Mouse (Mus musculus) c-Kit-positive CD71-negative TER-119-negative erythroid progenitor cells, embryonic 14.5 days (primary cell): ENCODE measurements around the gene Sap30.

Experiments
- DNase-seq: peaks from one replicate; pipeline ENCODE4 v3.0.0-alpha.2; 2013; ENCODE audit warnings: low read depth

Sap30 gene

DNA sequence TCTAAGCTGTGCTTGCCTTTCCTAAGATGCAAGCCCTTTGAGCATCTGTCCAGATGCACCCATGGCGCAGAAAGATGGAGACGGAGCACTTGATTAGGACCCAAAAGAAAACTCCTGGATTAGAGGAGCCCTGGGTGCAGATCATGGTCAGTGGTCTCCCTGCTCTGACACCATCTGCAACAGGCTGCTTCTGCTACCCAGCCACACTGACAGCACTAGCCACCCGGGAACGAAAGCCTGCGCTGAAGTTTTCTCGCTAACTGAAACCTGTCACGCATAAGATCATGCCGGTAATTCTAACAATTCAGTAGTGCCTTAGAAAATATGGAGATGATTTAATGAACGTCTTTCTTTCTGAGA lies 51.2 kb downstream of the Sap30 start:
- no peak for DNase-seq

DNA sequence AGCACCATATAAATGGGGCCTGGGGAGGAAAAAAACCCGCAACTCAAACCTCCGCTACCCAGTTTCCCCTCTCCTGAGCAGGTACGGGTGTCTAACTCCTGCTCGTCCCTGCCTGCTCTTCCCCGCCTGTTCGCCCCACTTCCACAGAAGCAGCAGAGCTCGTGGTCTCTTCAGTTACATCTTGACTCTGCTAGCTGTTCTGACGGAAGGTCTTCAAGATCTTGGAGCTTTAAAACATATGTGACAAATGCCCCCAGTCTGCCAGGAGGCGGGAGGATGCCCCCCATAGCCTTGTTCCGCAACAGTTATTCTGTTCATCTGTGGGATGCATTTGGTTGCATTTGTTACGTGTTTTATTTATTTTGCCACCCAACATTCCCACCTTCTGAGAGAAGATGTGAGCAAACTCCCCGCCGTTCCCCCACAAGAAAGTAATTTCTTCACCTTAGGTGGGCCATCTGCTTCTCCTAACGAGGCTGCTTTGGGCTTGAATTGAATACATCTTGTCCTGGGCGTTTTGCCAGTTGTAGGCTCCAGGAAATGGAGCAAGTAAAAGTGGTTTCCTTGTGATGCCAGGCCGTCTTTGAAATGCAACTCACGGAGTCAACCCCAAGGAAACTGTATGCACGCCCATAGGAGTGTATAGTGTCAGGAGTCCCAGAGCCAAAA lies 51.8 kb downstream of the Sap30 start:
- DNase-seq = no peak

GRCm38 (mm10) chr8:57432802-57433201 lies 54.9 kb downstream of the Sap30 start:
- peak; percentile 24 for DNase-seq
